ENCODE assay signal across 16 mouse cellular contexts in genomic region chr14:18715529-18715928, GRCm38 (mm10).
"Had no signal": no experiment of that assay in that cellular context is flagged by ENCODE, and none has a peak within 500 bp of the region (broad histone marks: within the 10 kb centered on the region; RNA-seq: fewer than 3 reads in every experiment).

No protein-coding gene starts in this region.

- H3K4me3 ChIP-seq: liver, embryonic 13.5 days; liver, embryonic 15.5 days; megakaryocyte, embryonic 14.5 days; midbrain, embryonic 13.5 days; midbrain, embryonic 15.5 days; neural tube, embryonic 12.5 days; stomach, embryonic 15.5 days had no signal

- H3K4me2 ChIP-seq: liver, embryonic 11.5 days; liver, embryonic 13.5 days; liver, embryonic 15.5 days; midbrain, embryonic 11.5 days; midbrain, embryonic 13.5 days; midbrain, embryonic 15.5 days; neural tube, embryonic 12.5 days; stomach, embryonic 15.5 days had no signal

- H3K27ac ChIP-seq: liver, embryonic 13.5 days; liver, embryonic 15.5 days; macrophage; midbrain, embryonic 13.5 days; midbrain, embryonic 15.5 days; neural tube, embryonic 12.5 days; stomach, postnatal 0 days had no signal

- H3K36me3 ChIP-seq: liver, embryonic 13.5 days; liver, embryonic 15.5 days; midbrain, embryonic 13.5 days; midbrain, embryonic 15.5 days; neural tube, embryonic 12.5 days; stomach, embryonic 15.5 days had no signal

- H3K9ac ChIP-seq: liver, embryonic 13.5 days; liver, embryonic 15.5 days; liver, postnatal 0 days; midbrain, embryonic 13.5 days; midbrain, embryonic 15.5 days; neural tube, embryonic 12.5 days; stomach, embryonic 15.5 days had no signal

- DNase-seq: liver, embryonic 13.5 days; liver, postnatal 0 days; right cerebral cortex, postnatal 14 days; thymus, adult 2 months; thymus, postnatal 25 days; thymus, postnatal 4 days had no signal

- H3K9me3 ChIP-seq: liver, embryonic 13.5 days; liver, embryonic 15.5 days; midbrain, embryonic 15.5 days; neural tube, embryonic 12.5 days; stomach, embryonic 15.5 days had no signal

- ATAC-seq: liver, postnatal 0 days; midbrain, embryonic 13.5 days; midbrain, embryonic 15.5 days had no signal

- H3K4me1 ChIP-seq: liver, embryonic 13.5 days; liver, embryonic 15.5 days; megakaryocyte, embryonic 14.5 days; midbrain, embryonic 13.5 days; midbrain, embryonic 15.5 days; neural tube, embryonic 12.5 days; stomach, embryonic 15.5 days had no signal

- H3K27me3 ChIP-seq: liver, embryonic 13.5 days; liver, embryonic 15.5 days; megakaryocyte, embryonic 14.5 days; midbrain, embryonic 13.5 days; midbrain, embryonic 15.5 days; neural tube, embryonic 12.5 days; stomach, embryonic 15.5 days had no signal
